26 mouse cellular contexts compared by ENCODE assay signal in the genomic region with DNA sequence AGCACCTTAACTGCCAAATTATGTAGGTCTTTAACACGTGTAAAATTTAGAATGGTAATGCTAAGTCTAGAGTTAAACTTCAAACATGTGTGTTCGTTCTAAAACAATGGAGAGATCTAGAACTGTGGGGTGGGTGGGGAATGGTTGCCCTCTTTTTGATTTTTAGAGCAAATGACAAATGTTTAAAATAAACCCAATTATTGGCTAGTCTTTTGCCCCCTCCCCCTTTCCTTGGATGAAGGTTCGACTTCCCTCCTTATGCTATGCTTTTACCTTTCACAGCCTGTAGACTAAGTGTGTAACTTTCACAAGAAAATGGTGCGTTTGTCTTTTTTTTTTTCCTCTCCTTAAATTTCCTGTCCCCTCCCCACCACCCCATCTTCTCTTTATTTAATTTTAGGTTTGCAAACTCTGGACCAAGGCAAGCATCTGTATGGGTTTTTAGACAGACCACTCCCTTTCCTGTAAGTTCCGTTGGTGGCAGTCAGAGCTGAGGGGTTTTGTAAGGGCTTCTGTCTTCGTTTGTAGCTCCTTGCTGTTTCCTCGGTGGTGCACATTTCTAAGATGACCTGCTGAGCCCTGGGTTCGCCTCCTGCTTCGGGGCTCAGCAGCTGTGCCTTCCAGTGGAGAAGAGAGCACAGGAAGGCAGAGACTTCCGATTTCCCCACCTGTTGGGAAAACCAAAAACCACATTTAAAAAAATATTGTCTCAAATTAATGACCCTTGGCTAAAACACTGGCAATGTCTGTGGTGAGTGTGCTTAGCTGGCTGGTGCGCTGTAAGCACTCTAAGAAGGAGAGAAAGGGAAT. TPM values are rescaled to one million over a fixed set of nuclear protein-coding genes. Genes with fewer than 3 reads are reported as not detected.
DNase-seq lines count a peak whose midpoint lies in the region; ATAC-seq and TF ChIP-seq lines count a peak whose summit lies in the region.
"Had no signal": no experiment of that assay in that cellular context is flagged by ENCODE, and none has a peak within 500 bp of the region (broad histone marks: within the 10 kb centered on the region; RNA-seq: fewer than 3 reads in every experiment).

No protein-coding gene starts in this region.

- no peaks in the 10 kb centered on the region for H3K9me3 ChIP-seq in forebrain, embryonic 10.5 days
- H3K9me3 ChIP-seq in forebrain, embryonic 15.5 days, result no peaks in the 10 kb centered on the region
- no peaks in the 10 kb centered on the region for H3K9me3 ChIP-seq in limb, embryonic 13.5 days
- no peaks in the 10 kb centered on the region for H3K9me3 ChIP-seq in limb, embryonic 10.5 days (replicated peaks)
- H3K9me3 ChIP-seq: heart, embryonic 10.5 days; hindbrain, embryonic 13.5 days had no signal

- DNase-seq in forebrain, embryonic 10.5 days (ENCODE audit: extremely low spot score, low spot score), result peak; percentile 18
- DNase-seq in limb, embryonic 10.5 days (ENCODE audit: low spot score), result no peak
- peak; percentile 18 for DNase-seq in brain, embryonic 14.5 days (ENCODE audit: low read depth)
- no peak for DNase-seq in left cerebral cortex, adult 2 months (ENCODE audit: extremely low spot score in 1 of 2, low spot score in 2 of 2)
- DNase-seq: adrenal gland, postnatal 25 days; gastrocnemius, postnatal 10 days; heart, postnatal 10 days; kidney, adult 2 months; layer of hippocampus, adult 9-11 months; thymus, adult 2 months had no signal

- TF ChIP-seq CTCF in brain, embryonic 14.5 days (IDR thresholded peaks at IDR 0.05; ENCODE audit: borderline replicate concordance, extremely low read depth, insufficient read depth, insufficient read length), result no peak
- TF ChIP-seq CTCF in left cerebral cortex, adult 2 months (IDR thresholded peaks at IDR 0.05), result no peak

- intact Hi-C loops in left cerebral cortex, adult 2 months (cut with DNase I), result no loop called here

- peaks cover 22% of the 10 kb centered on the region for H3K4me1 ChIP-seq in forebrain, embryonic 10.5 days
- H3K4me1 ChIP-seq in forebrain, embryonic 15.5 days, result peaks cover 13% of the 10 kb centered on the region
- peaks cover 9% of the 10 kb centered on the region for H3K4me1 ChIP-seq in limb, embryonic 13.5 days
- peaks cover 8% of the 10 kb centered on the region for H3K4me1 ChIP-seq in limb, embryonic 10.5 days

- H3K4me2 ChIP-seq in forebrain, embryonic 15.5 days (replicated peaks), result no peak overlapping the region
- no peak overlapping the region for H3K4me2 ChIP-seq in limb, embryonic 13.5 days (replicated peaks)
- H3K4me2 ChIP-seq in myocyte (ENCODE audit: low read depth), result peak overlapping the region; percentile 66

- H3K27ac ChIP-seq in forebrain, embryonic 10.5 days, result no peak overlapping the region
- H3K27ac ChIP-seq in forebrain, embryonic 15.5 days (replicated peaks), result no peak overlapping the region
- 0 out of 2 replicates have a peak overlapping the region, but pooled peaks have one; percentile 15 for H3K27ac ChIP-seq in limb, embryonic 13.5 days
- H3K27ac ChIP-seq in limb, embryonic 10.5 days, result no peak overlapping the region
- no peak overlapping the region for H3K27ac ChIP-seq in left cerebral cortex, adult 2 months
- H3K27ac ChIP-seq: heart, embryonic 10.5 days; hindbrain, embryonic 13.5 days; kidney, postnatal 0 days; macrophage; stomach, postnatal 0 days had no signal

- H3K36me3 ChIP-seq in forebrain, embryonic 10.5 days (replicated peaks), result no peaks in the 10 kb centered on the region
- H3K36me3 ChIP-seq in forebrain, embryonic 15.5 days, result no peaks in the 10 kb centered on the region
- no peaks in the 10 kb centered on the region for H3K36me3 ChIP-seq in limb, embryonic 13.5 days
- H3K36me3 ChIP-seq in limb, embryonic 10.5 days, result no peaks in the 10 kb centered on the region
- no peaks in the 10 kb centered on the region for H3K36me3 ChIP-seq in myocyte (ENCODE audit: control insufficient read depth, insufficient read depth)
- H3K36me3 ChIP-seq: heart, embryonic 10.5 days; hindbrain, embryonic 13.5 days had no signal

- no peaks in the 10 kb centered on the region for H3K79me2 ChIP-seq in myocyte (ENCODE audit: control insufficient read depth, insufficient read depth)

- WGBS in forebrain, embryonic 10.5 days, result 1% methylated on average over 11 of the region's 11 CpGs
- 4% methylated on average over 11 of the region's 11 CpGs for WGBS in forebrain, embryonic 15.5 days
- WGBS in limb, embryonic 13.5 days, result 3% methylated on average over 11 of the region's 11 CpGs
- 3% methylated on average over 11 of the region's 11 CpGs for WGBS in limb, embryonic 10.5 days

- H3ac ChIP-seq in myocyte (ENCODE audit: control insufficient read depth, insufficient read length), result no peak overlapping the region

- peaks cover 90% of the 10 kb centered on the region for H3K27me3 ChIP-seq in forebrain, embryonic 10.5 days (ENCODE audit: poor library complexity, severe bottlenecking)
- H3K27me3 ChIP-seq in forebrain, embryonic 15.5 days, result peaks cover 81% of the 10 kb centered on the region
- H3K27me3 ChIP-seq in limb, embryonic 13.5 days, result peaks cover 87% of the 10 kb centered on the region
- H3K27me3 ChIP-seq in limb, embryonic 10.5 days (ENCODE audit: low read depth, poor library complexity, severe bottlenecking), result peaks cover 90% of the 10 kb centered on the region
- H3K27me3 ChIP-seq in myocyte (ENCODE audit: control insufficient read depth, insufficient read depth, insufficient read length), result no peaks in the 10 kb centered on the region

- no peak overlapping the region for H3K9ac ChIP-seq in forebrain, embryonic 15.5 days (replicated peaks)
- H3K9ac ChIP-seq in limb, embryonic 13.5 days, result no peak overlapping the region

- no peak overlapping the region for H3K4me3 ChIP-seq in forebrain, embryonic 10.5 days
- no peak overlapping the region for H3K4me3 ChIP-seq in forebrain, embryonic 15.5 days
- H3K4me3 ChIP-seq in limb, embryonic 13.5 days, result no peak overlapping the region
- H3K4me3 ChIP-seq in limb, embryonic 10.5 days, result no peak overlapping the region
- no peak overlapping the region for H3K4me3 ChIP-seq in myocyte
- H3K4me3 ChIP-seq in left cerebral cortex, adult 2 months, result no peak overlapping the region

- no peak for TF ChIP-seq POLR2A in brain, embryonic 14.5 days (IDR thresholded peaks at IDR 0.05; ENCODE audit: borderline replicate concordance, extremely low read depth, insufficient read depth, insufficient read length, poor library complexity, severe bottlenecking)
- no peak for TF ChIP-seq POLR2A in myocyte (IDR thresholded peaks at IDR 0.05; ENCODE audit: insufficient read length, low read depth)

- ATAC-seq in forebrain, embryonic 15.5 days (replicated peaks), result no peak
- ATAC-seq in limb, embryonic 13.5 days (ENCODE audit: low FRiP score, low read depth), result no peak
- ATAC-seq: CD4-positive, CD25-positive, alpha-beta regulatory T cell, adult 4 months; lung, postnatal 0 days had no signal

TF ChIP-seq in myocyte, 11 proteins besides CTCF, POLR2A, EP300 and RAD21:
- no peak for TF ChIP-seq REST (IDR thresholded peaks at IDR 0.05; ENCODE audit: insufficient read depth, insufficient read length)
- TF ChIP-seq MYOD1 (IDR thresholded peaks at IDR 0.05; ENCODE audit: control insufficient read depth in 1 of 3, insufficient read length in 2 of 3, low read depth in 2 of 3), result peak in 2 of 3 experiments; percentile 61 to 66
- TF ChIP-seq USF1 (IDR thresholded peaks at IDR 0.05; ENCODE audit: low read depth), result no peak
- peak; percentile 6 to 89 (median 64) for TF ChIP-seq MYOG (IDR thresholded peaks at IDR 0.05; ENCODE audit: control insufficient read depth in 1 of 3, insufficient read depth in 1 of 3, insufficient read length in 2 of 3, low read depth in 2 of 3)
- TF ChIP-seq TCF3 (IDR thresholded peaks at IDR 0.05; ENCODE audit: insufficient read length, low read depth), result no peak

RNA-seq across cellular contexts. Expression of a gene that starts 6.5 kb away (rescaled TPM):
- polyA plus RNA-seq in forebrain, embryonic 10.5 days (2016; fragmentation: Nextera tagmentation; extraction: Ambion mirVana), result 0.68 and 1.6 TPM in 2 replicates
- polyA plus RNA-seq in forebrain, embryonic 15.5 days (2015; fragmentation: Nextera tagmentation; extraction: Ambion mirVana), result 0.51 and 3.5 TPM in 2 replicates
- polyA plus RNA-seq in limb, embryonic 13.5 days (2015; fragmentation: Nextera tagmentation; extraction: Ambion mirVana), result 31.1 and 31.9 TPM in 2 replicates
- 1.2 and 4.2 TPM in 2 replicates for polyA plus RNA-seq in limb, embryonic 10.5 days (2016; fragmentation: Nextera tagmentation; extraction: Ambion mirVana)
- polyA plus RNA-seq in brain, embryonic 14.5 days (2012; rRNA removed), result 1.8 and 4.6 TPM in 2 replicates
- 23.1 TPM for polyA plus RNA-seq in myocyte (2012; fragmentation: generic; extraction: Trizol)
- not detected for total RNA-seq in left cerebral cortex, adult 2 months (2021)
- total RNA-seq: adrenal gland, postnatal 25 days; ES-E14; granulocyte monocyte progenitor cell, adult 5-6 weeks; heart, postnatal 10 days; left cerebral cortex, adult 18-20 months; liver, adult 2 months had no signal
- polyA plus RNA-seq: CD4-positive, CD25-positive, alpha-beta regulatory T cell, adult 4 months; kidney, postnatal 0 days; large intestine, adult 2 months; liver, adult 2 months; lung, postnatal 0 days; macrophage; small intestine, adult 2 months had no signal

Comparison
In these comparisons a context has a peak if more than half of its experiments do, and no peak if none do; other contexts are left out.
1. DNase-seq: peak in forebrain, embryonic 10.5 days (single experiment) and brain, embryonic 14.5 days (single experiment); none in limb, embryonic 10.5 days (single experiment) and left cerebral cortex, adult 2 months (0 of 2).